Mouse (Mus musculus) embryonic fibroblast, embryonic 13.5 days (primary cell): ENCODE results near the gene Rhot2. TPM values are rescaled to one million over a fixed set of nuclear protein-coding genes. Genes with fewer than 3 reads are reported as not detected.

Source experiments
- H3K27ac ChIP-seq: 2 replicates; pipeline ENCODE4 v1.5.1; 2012; ENCODE audit warnings: low read length, control low read depth, inconsistent platforms; ENCODE audit not compliant: insufficient read depth
- H3K4me1 ChIP-seq: 2 replicates; pipeline ENCODE4 v1.6.1; 2011; ENCODE audit warnings: low read length; ENCODE audit not compliant: control insufficient read depth, insufficient read depth
- H3K4me3 ChIP-seq: 2 replicates; pipeline ENCODE4 v1.5.1; 2011; ENCODE audit warnings: mild to moderate bottlenecking, control low read depth, low read length; ENCODE audit not compliant: insufficient read depth
- CTCF ChIP-seq: IDR thresholded peaks from 2 replicates; pipeline ENCODE4 v1.5.1; 2011; ENCODE audit warnings: mild to moderate bottlenecking, control low read depth, low read length, moderate library complexity, borderline replicate concordance; ENCODE audit not compliant: insufficient read depth
- POLR2A ChIP-seq: IDR thresholded peaks from 2 replicates; pipeline ENCODE4 v1.6.1; 2011; ENCODE audit warnings: low read depth, mild to moderate bottlenecking, control low read depth, low read length, moderate library complexity
- polyA plus RNA-seq: library from polyadenylated mRNA; stranded (reverse); fragments of >200 nt; gene quantifications from 2 replicates; pipeline ENCODE4 v1.2.4, GENCODE M21; 2011; ENCODE audit warnings: low read depth; ENCODE audit not compliant: missing spikeins, insufficient read length

The Rhot2 gene
- polyA plus RNA-seq, 1 experiment, result 29.7 TPM

GRCm38 (mm10) chr17:25843636-25844395 is 835 bp downstream of the Rhot2 start:
- peak overlapping the region; percentile 68 for H3K4me3 ChIP-seq
- peaks cover 6% of the 10 kb centered on the region; the same call in 1 of the 2 replicates for H3K4me1 ChIP-seq
- TF ChIP-seq CTCF, result no peak
- TF ChIP-seq POLR2A, result no peak
- peak overlapping the region; percentile 49 for H3K27ac ChIP-seq

- no peak overlapping the region for H3K27ac ChIP-seq
- peak overlapping the region; percentile 68 for H3K4me3 ChIP-seq
- H3K4me1 ChIP-seq, result peaks cover 6% of the 10 kb centered on the region; the same call in 1 of the 2 replicates
- TF ChIP-seq CTCF (no peak), POLR2A (no peak)
Measured at GRCm38 (mm10) chr17:25843122-25843521, 1.5 kb downstream of the Rhot2 start.

- no peak overlapping the region for H3K4me3 ChIP-seq
- peaks cover 6% of the 10 kb centered on the region; the same call in 1 of the 2 replicates for H3K4me1 ChIP-seq
- TF ChIP-seq CTCF, result no peak
- no peak for TF ChIP-seq POLR2A
- H3K27ac ChIP-seq, result no peak overlapping the region
Measured at GRCm38 (mm10) chr17:25842509-25842908, 2.1 kb downstream of the Rhot2 start.

- Histone ChIP-seq H3K4me3 (no peak within 1 kb of the TSS), H3K4me1 (peaks cover 13% of the 10 kb centered on the region; the same call in 1 of the 2 replicates), H3K27ac (no peak within 1 kb of the TSS)
- TF ChIP-seq POLR2A (no peak), CTCF (no peak)
Measured at GRCm38 (mm10) chr17:25841117-25841880, 3.4 kb downstream of the Rhot2 start, which contains the start of gene Gm20683. TSS of gene Gm20683 (minus strand) at chr17:25841763.

- no peak for TF ChIP-seq POLR2A
- no peak for TF ChIP-seq CTCF
- no peak overlapping the region for H3K4me3 ChIP-seq
Measured at GRCm38 (mm10) chr17:25840519-25840918, 4.1 kb downstream of the Rhot2 start.

GRCm38 (mm10) chr17:25839455-25840235 is 5.0 kb downstream of the Rhot2 start:
- no peak overlapping the region for H3K27ac ChIP-seq
- peaks cover 17% of the 10 kb centered on the region for H3K4me1 ChIP-seq
- H3K4me3 ChIP-seq, result no peak overlapping the region
- TF ChIP-seq POLR2A (no peak), CTCF (no peak)

More at GRCm38 (mm10) chr17:25840519-25840918, 4.1 kb downstream of the Rhot2 start:
- Histone ChIP-seq H3K4me1 (peaks cover 14% of the 10 kb centered on the region), H3K27ac (no peak overlapping the region)

- Histone ChIP-seq H3K27ac (no peak overlapping the region), H3K4me3 (no peak overlapping the region), H3K4me1 (peaks cover 18% of the 10 kb centered on the region)
- no peak for TF ChIP-seq POLR2A
- no peak for TF ChIP-seq CTCF
Measured at GRCm38 (mm10) chr17:25838904-25839303, 5.7 kb downstream of the Rhot2 start.

GRCm38 (mm10) chr17:25837533-25837932 is 7.1 kb downstream of the Rhot2 start:
- H3K4me3 ChIP-seq, result no peak overlapping the region
- no peak overlapping the region for H3K27ac ChIP-seq
- no peak for TF ChIP-seq CTCF
- TF ChIP-seq POLR2A, result no peak
- peaks cover 12% of the 10 kb centered on the region for H3K4me1 ChIP-seq

- no peak for TF ChIP-seq CTCF
- peak; percentile 63 for TF ChIP-seq POLR2A
- 0 out of 2 replicates have a peak within 1 kb of the TSS, but pooled peaks have one; percentile 3 for H3K4me3 ChIP-seq
- H3K27ac ChIP-seq, result no peak within 1 kb of the TSS
- peaks cover 12% of the 10 kb centered on the region for H3K4me1 ChIP-seq
Measured at GRCm38 (mm10) chr17:25837076-25837410, 7.6 kb downstream of the Rhot2 start, which contains the start of gene Rhbdl1. TSS of gene Rhbdl1 (minus strand) at chr17:25837295.
